Mouse (Mus musculus) brain, embryonic 14.5 days (tissue): Measurements from ENCODE around the gene Pnp. TPM values are rescaled to one million over a fixed set of nuclear protein-coding genes. Genes with fewer than 3 reads are reported as not detected.
"Not testable (repeated sequence)": the region's sequence is repeated elsewhere in the genome, so short reads cannot be mapped to it uniquely, and the experiment has no call there.

Experiments
- DNase-seq: peaks from one replicate; pipeline ENCODE4 v3.0.0-alpha.2; 2011; ENCODE audit warnings: low read depth
- CTCF ChIP-seq: fragments of 200-500 bp; IDR thresholded peaks from 2 replicates; pipeline ENCODE4 v1.5.1; 2012; ENCODE audit warnings: inconsistent platforms, mild to moderate bottlenecking, moderate library complexity, borderline replicate concordance; ENCODE audit not compliant: insufficient read depth, insufficient read length; ENCODE audit errors: extremely low read depth
- POLR2A ChIP-seq: fragments of 200-500 bp; IDR thresholded peaks from 2 replicates; pipeline ENCODE4 v1.6.1; 2012; ENCODE audit warnings: mild to moderate bottlenecking, inconsistent platforms, borderline replicate concordance; ENCODE audit not compliant: poor library complexity, insufficient read depth, insufficient read length, severe bottlenecking; ENCODE audit errors: extremely low read depth
- polyA plus RNA-seq: library from polyadenylated mRNA; depleted of rRNA; stranded (reverse); fragments of >200 nt; gene quantifications from 2 replicates; pipeline ENCODE4 v1.2.3, GENCODE M21; 2012; rRNA removed

The Pnp gene
- polyA plus RNA-seq, 1 experiment = 21.0 TPM

GRCm38 (mm10) chr14:51008781-51009180 lies 77.9 kb downstream of the Pnp start:
- no peak for TF ChIP-seq CTCF
- TF ChIP-seq POLR2A = no peak
- DNase-seq = no peak

GRCm38 (mm10) chr14:51009572-51009971 lies 78.7 kb downstream of the Pnp start:
- no peak for TF ChIP-seq POLR2A
- TF ChIP-seq CTCF = no peak
- DNase-seq = no peak

GRCm38 (mm10) chr14:51014724-51015123 lies 83.8 kb downstream of the Pnp start:
- DNase-seq = not testable (repeated sequence)

Other genes starting within 250 kb of the Pnp start
- not detected in 2 replicates for gene Olfr747, start 237.9 kb upstream of the Pnp start, polyA plus RNA-seq
- not detected in 2 replicates for gene Olfr748, start 223.7 kb upstream of the Pnp start, polyA plus RNA-seq
- not detected in 2 replicates for gene Olfr749, start 186.0 kb upstream of the Pnp start, polyA plus RNA-seq
- 103 and 110 TPM in 2 replicates for gene Ttc5, start 145.6 kb upstream of the Pnp start, polyA plus RNA-seq
- 0.13 TPM in 1 of 2 replicates, not detected in the other for gene Ccnb1ip1, start 123.3 kb upstream of the Pnp start, polyA plus RNA-seq
- gene Parp2, start 123.2 kb upstream of the Pnp start, polyA plus RNA-seq = 59.7 and 63.2 TPM in 2 replicates
- gene Tep1, start 60.5 kb upstream of the Pnp start, polyA plus RNA-seq = 4.3 and 5.1 TPM in 2 replicates
- gene Klhl33, start 33.6 kb upstream of the Pnp start, polyA plus RNA-seq = 0.59 and 1.2 TPM in 2 replicates
- gene Osgep, start 6.2 kb upstream of the Pnp start, polyA plus RNA-seq = 102 and 121 TPM in 2 replicates
- 137 and 178 TPM in 2 replicates for gene Apex1, start 6.1 kb upstream of the Pnp start, polyA plus RNA-seq
- 131 and 177 TPM in 2 replicates for gene Pip4p1, start 226 bp upstream of the Pnp start, polyA plus RNA-seq
- 18.1 and 19.3 TPM in 2 replicates for gene Gm49342, start 13.4 kb downstream of the Pnp start, polyA plus RNA-seq
- 0.16 and 0.42 TPM in 2 replicates for gene Pnp2, start 24.9 kb downstream of the Pnp start, polyA plus RNA-seq
- 0.05 TPM in 1 of 2 replicates, not detected in the other for gene Rnase10, start 76.7 kb downstream of the Pnp start, polyA plus RNA-seq
- not detected in 2 replicates for gene Rnase9, start 110.8 kb downstream of the Pnp start, polyA plus RNA-seq
- gene Rnase11, start 119.1 kb downstream of the Pnp start, polyA plus RNA-seq = not detected in 2 replicates
- 0.15 TPM in 1 of 2 replicates, not detected in the other for gene Rnase12, start 126.6 kb downstream of the Pnp start, polyA plus RNA-seq
- not detected in 2 replicates for gene Olfr750, start 143.4 kb downstream of the Pnp start, polyA plus RNA-seq
- 15.1 and 18.2 TPM in 2 replicates for gene Rnase4, start 160.0 kb downstream of the Pnp start, polyA plus RNA-seq
- 4.3 and 4.5 TPM in 2 replicates for gene Ang, start 160.1 kb downstream of the Pnp start, polyA plus RNA-seq
- gene Eddm3b, start 183.3 kb downstream of the Pnp start, polyA plus RNA-seq = not detected in 2 replicates
- 0.44 and 0.52 TPM in 2 replicates for gene Rnase6, start 192.8 kb downstream of the Pnp start, polyA plus RNA-seq
- gene Rnase1, start 215.7 kb downstream of the Pnp start, polyA plus RNA-seq = 0.09 and 0.27 TPM in 2 replicates
- gene Rnase2b, start 231.2 kb downstream of the Pnp start, polyA plus RNA-seq = not detected in 2 replicates